Mouse (Mus musculus): ENCODE results near the gene Foxf1. TPM values are rescaled to one million over a fixed set of nuclear protein-coding genes. Genes with fewer than 3 reads are reported as not detected.

The Foxf1 gene
- polyA plus RNA-seq, 1 experiment from 2014 or later: 0.91 TPM

GRCm38 (mm10) chr8:121071454-121071853 lies 12.7 kb upstream of the Foxf1 start:
- no peaks in the 10 kb centered on the region for H3K36me3 ChIP-seq (ENCODE audit: control insufficient read depth, insufficient read depth, low read length)
- H3K27ac ChIP-seq (ENCODE audit: low read depth, low read length): no peak overlapping the region
- no peak for DNase-seq (ENCODE audit: low spot score)

GRCm38 (mm10) chr8:121072406-121073130 lies 11.6 kb upstream of the Foxf1 start:
- Histone ChIP-seq H3K9ac (ENCODE audit: low read length) (no peak overlapping the region), H3K9me3 (ENCODE audit: control insufficient read depth, low read length) (no peaks in the 10 kb centered on the region), H3K27ac (ENCODE audit: low read depth, low read length) (no peak overlapping the region), H3K4me2 (ENCODE audit: low read depth, low read length, severe bottlenecking) (no peak overlapping the region), H3K4me1 (replicated peaks; ENCODE audit: control insufficient read depth, insufficient read depth, low read length) (peaks cover 6% of the 10 kb centered on the region; the same call in 1 of the 2 replicates), H3K27me3 (ENCODE audit: control insufficient read depth, insufficient read depth, low read length) (peaks cover 79% of the 10 kb centered on the region), H3K36me3 (ENCODE audit: control insufficient read depth, insufficient read depth, low read length) (no peaks in the 10 kb centered on the region), H3K4me3 (ENCODE audit: low read depth, low read length) (no peak overlapping the region)
- no peak for ATAC-seq (replicated peaks; ENCODE audit: low FRiP score)
- DNase-seq (ENCODE audit: low spot score): no peak
- WGBS: 10% methylated on average over 11 of the region's 11 CpGs

More at GRCm38 (mm10) chr8:121071454-121071853, 12.7 kb upstream of the Foxf1 start:
- ATAC-seq (replicated peaks; ENCODE audit: low FRiP score): no peak
- peaks cover 68% of the 10 kb centered on the region for H3K27me3 ChIP-seq (ENCODE audit: control insufficient read depth, insufficient read depth, low read length)
- H3K9me3 ChIP-seq (ENCODE audit: control insufficient read depth, low read length): no peaks in the 10 kb centered on the region
- H3K9ac ChIP-seq (ENCODE audit: low read length): no peak overlapping the region
- no peak overlapping the region for H3K4me3 ChIP-seq (ENCODE audit: low read depth, low read length)
- no peak overlapping the region for H3K4me2 ChIP-seq (ENCODE audit: low read depth, low read length, severe bottlenecking)
- WGBS: 1% methylated on average over 12 of the region's 12 CpGs
- H3K4me1 ChIP-seq (replicated peaks; ENCODE audit: control insufficient read depth, insufficient read depth, low read length): peaks cover 6% of the 10 kb centered on the region; the same call in 1 of the 2 replicates

- Histone ChIP-seq H3K4me2 (ENCODE audit: low read depth, low read length, severe bottlenecking) (peak overlapping the region; percentile 21; the same call in 1 of the 2 replicates), H3K27ac (ENCODE audit: low read depth, low read length) (no peak overlapping the region), H3K27me3 (ENCODE audit: control insufficient read depth, insufficient read depth, low read length) (peaks cover 86% of the 10 kb centered on the region), H3K9ac (ENCODE audit: low read length) (no peak overlapping the region), H3K4me3 (ENCODE audit: low read depth, low read length) (no peak overlapping the region; the same call in 1 of the 2 replicates), H3K9me3 (ENCODE audit: control insufficient read depth, low read length) (no peaks in the 10 kb centered on the region), H3K4me1 (replicated peaks; ENCODE audit: control insufficient read depth, insufficient read depth, low read length) (peaks cover 6% of the 10 kb centered on the region; the same call in 1 of the 2 replicates), H3K36me3 (ENCODE audit: control insufficient read depth, insufficient read depth, low read length) (no peaks in the 10 kb centered on the region)
- under 1% methylated on average over 48 of the region's 48 CpGs for WGBS
- ATAC-seq (replicated peaks; ENCODE audit: low FRiP score) (no peak), DNase-seq (ENCODE audit: low spot score) (no peak)
These were observed 10.7 kb upstream of the Foxf1 start for GRCm38 (mm10) chr8:121073174-121074107.

- Histone ChIP-seq H3K4me1 (replicated peaks; ENCODE audit: control insufficient read depth, insufficient read depth, low read length) (peaks cover 6% of the 10 kb centered on the region; the same call in 1 of the 2 replicates), H3K4me2 (ENCODE audit: low read depth, low read length, severe bottlenecking) (no peak overlapping the region), H3K4me3 (ENCODE audit: low read depth, low read length) (no peak overlapping the region), H3K27me3 (ENCODE audit: control insufficient read depth, insufficient read depth, low read length) (peaks cover 92% of the 10 kb centered on the region), H3K9me3 (ENCODE audit: control insufficient read depth, low read length) (no peaks in the 10 kb centered on the region), H3K27ac (ENCODE audit: low read depth, low read length) (no peak overlapping the region), H3K36me3 (ENCODE audit: control insufficient read depth, insufficient read depth, low read length) (no peaks in the 10 kb centered on the region), H3K9ac (ENCODE audit: low read length) (no peak overlapping the region)
- DNase-seq (ENCODE audit: low spot score): no peak
- WGBS: 0% methylated on average over 15 of the region's 15 CpGs
- ATAC-seq (replicated peaks; ENCODE audit: low FRiP score): no peak
These were observed 9.9 kb upstream of the Foxf1 start for GRCm38 (mm10) chr8:121074108-121074847.

GRCm38 (mm10) chr8:121074848-121075145 lies 9.4 kb upstream of the Foxf1 start:
- H3K9ac ChIP-seq (ENCODE audit: low read length): no peak overlapping the region
- H3K27me3 ChIP-seq (ENCODE audit: control insufficient read depth, insufficient read depth, low read length): peaks cover 93% of the 10 kb centered on the region
- WGBS: 2% methylated on average over 10 of the region's 10 CpGs
- no peak for DNase-seq (ENCODE audit: low spot score)
- H3K4me3 ChIP-seq (ENCODE audit: low read depth, low read length): no peak overlapping the region
- peaks cover 6% of the 10 kb centered on the region; the same call in 1 of the 2 replicates for H3K4me1 ChIP-seq (replicated peaks; ENCODE audit: control insufficient read depth, insufficient read depth, low read length)
- ATAC-seq (replicated peaks; ENCODE audit: low FRiP score): no peak
- no peak overlapping the region for H3K27ac ChIP-seq (ENCODE audit: low read depth, low read length)
- no peak overlapping the region for H3K4me2 ChIP-seq (ENCODE audit: low read depth, low read length, severe bottlenecking)
- H3K36me3 ChIP-seq (ENCODE audit: control insufficient read depth, insufficient read depth, low read length): no peaks in the 10 kb centered on the region
- no peaks in the 10 kb centered on the region for H3K9me3 ChIP-seq (ENCODE audit: control insufficient read depth, low read length)

GRCm38 (mm10) chr8:121075936-121076335 lies 8.2 kb upstream of the Foxf1 start:
- Histone ChIP-seq H3K27ac (ENCODE audit: low read depth, low read length) (no peak overlapping the region), H3K9ac (ENCODE audit: low read length) (no peak overlapping the region), H3K9me3 (ENCODE audit: control insufficient read depth, low read length) (no peaks in the 10 kb centered on the region), H3K36me3 (ENCODE audit: control insufficient read depth, insufficient read depth, low read length) (no peaks in the 10 kb centered on the region), H3K4me3 (ENCODE audit: low read depth, low read length) (no peak overlapping the region), H3K4me2 (ENCODE audit: low read depth, low read length, severe bottlenecking) (no peak overlapping the region), H3K27me3 (ENCODE audit: control insufficient read depth, insufficient read depth, low read length) (peaks cover 93% of the 10 kb centered on the region), H3K4me1 (replicated peaks; ENCODE audit: control insufficient read depth, insufficient read depth, low read length) (peaks cover 6% of the 10 kb centered on the region; the same call in 1 of the 2 replicates)
- ATAC-seq (replicated peaks; ENCODE audit: low FRiP score) (no peak), DNase-seq (ENCODE audit: low spot score) (no peak)
- under 1% methylated on average over 13 of the region's 13 CpGs for WGBS

GRCm38 (mm10) chr8:121076555-121076954 lies 7.6 kb upstream of the Foxf1 start:
- DNase-seq (ENCODE audit: low spot score) (no peak), ATAC-seq (replicated peaks; ENCODE audit: low FRiP score) (no peak)
- Histone ChIP-seq H3K9me3 (ENCODE audit: control insufficient read depth, low read length) (no peaks in the 10 kb centered on the region), H3K36me3 (ENCODE audit: control insufficient read depth, insufficient read depth, low read length) (no peaks in the 10 kb centered on the region), H3K4me1 (replicated peaks; ENCODE audit: control insufficient read depth, insufficient read depth, low read length) (peaks cover 6% of the 10 kb centered on the region; the same call in 1 of the 2 replicates), H3K4me2 (ENCODE audit: low read depth, low read length, severe bottlenecking) (no peak overlapping the region), H3K27me3 (ENCODE audit: control insufficient read depth, insufficient read depth, low read length) (peaks cover 93% of the 10 kb centered on the region), H3K4me3 (ENCODE audit: low read depth, low read length) (no peak overlapping the region), H3K9ac (ENCODE audit: low read length) (no peak overlapping the region), H3K27ac (ENCODE audit: low read depth, low read length) (no peak overlapping the region)
- 5% methylated on average over 7 of the region's 7 CpGs for WGBS

GRCm38 (mm10) chr8:121078721-121079120 lies 5.5 kb upstream of the Foxf1 start:
- Histone ChIP-seq H3K36me3 (ENCODE audit: control insufficient read depth, insufficient read depth, low read length) (no peaks in the 10 kb centered on the region), H3K27me3 (ENCODE audit: control insufficient read depth, insufficient read depth, low read length) (peaks cover 93% of the 10 kb centered on the region), H3K4me3 (ENCODE audit: low read depth, low read length) (no peak overlapping the region), H3K4me1 (replicated peaks; ENCODE audit: control insufficient read depth, insufficient read depth, low read length) (0 out of 2 replicates have a peak, but pooled peaks cover 4% of the 10 kb centered on the region), H3K4me2 (ENCODE audit: low read depth, low read length, severe bottlenecking) (no peak overlapping the region), H3K9me3 (ENCODE audit: control insufficient read depth, low read length) (no peaks in the 10 kb centered on the region), H3K9ac (ENCODE audit: low read length) (no peak overlapping the region), H3K27ac (ENCODE audit: low read depth, low read length) (no peak overlapping the region)
- no peak for ATAC-seq (replicated peaks; ENCODE audit: low FRiP score)
- DNase-seq (ENCODE audit: low spot score): no peak
- 2% methylated on average over 14 of the region's 14 CpGs for WGBS
